Mouse (Mus musculus) right cerebral cortex, postnatal 25 days (tissue): ENCODE data around the gene Ccdc12.
A peak's percentile ranks its signal among the peaks of the same experiment; 100 is the strongest.

ENCODE experiments used
- DNase-seq: peaks from one replicate; pipeline ENCODE4 v3.0.0; 2022

The Ccdc12 gene

GRCm38 (mm10) chr9:110745752-110746151, 89.4 kb downstream of the Ccdc12 start:
- no peak for DNase-seq

GRCm38 (mm10) chr9:110746238-110746637, 89.9 kb downstream of the Ccdc12 start:
- no peak for DNase-seq

- no peak for DNase-seq
Observed at GRCm38 (mm10) chr9:110746961-110747360, 90.7 kb downstream of the Ccdc12 start, which contains the start of gene Pth1r. Gene Pth1r (minus strand): TSS chr9:110747145.

- no peak for DNase-seq
Observed at GRCm38 (mm10) chr9:110748451-110748850, 92.1 kb downstream of the Ccdc12 start.

GRCm38 (mm10) chr9:110750404-110751187, 94.3 kb downstream of the Ccdc12 start:
- no peak for DNase-seq

- DNase-seq, result no peak
Observed at GRCm38 (mm10) chr9:110751412-110751811, 95.1 kb downstream of the Ccdc12 start.

- DNase-seq, result no peak
Observed at GRCm38 (mm10) chr9:110752917-110753435, 96.7 kb downstream of the Ccdc12 start.

GRCm38 (mm10) chr9:110753773-110754172, 97.5 kb downstream of the Ccdc12 start:
- no peak for DNase-seq

GRCm38 (mm10) chr9:110757816-110758215, 101.5 kb downstream of the Ccdc12 start:
- DNase-seq, result no peak

- DNase-seq, result peak; percentile 54
Observed at GRCm38 (mm10) chr9:110758605-110759004, 102.3 kb downstream of the Ccdc12 start.

GRCm38 (mm10) chr9:110759265-110759664, 103.0 kb downstream of the Ccdc12 start:
- DNase-seq, result no peak

GRCm38 (mm10) chr9:110760886-110761285, 104.6 kb downstream of the Ccdc12 start:
- no peak for DNase-seq
